Mouse (Mus musculus): ENCODE data around the gene Phxr2. TPM values are rescaled to one million over a fixed set of nuclear protein-coding genes. Genes with fewer than 3 reads are reported as not detected.
A peak's percentile ranks its signal among the peaks of the same experiment; 100 is the strongest.

Gene Phxr2
- polyA plus RNA-seq, 1 experiment = not detected

- Histone ChIP-seq H3K79me2 (ENCODE audit: control insufficient read depth, insufficient read depth) (peaks cover 7% of the 10 kb centered on the region), H3K4me3 (peak overlapping the region; percentile 85), H3K4me2 (ENCODE audit: low read depth) (peak overlapping the region; percentile 86), H3K27me3 (ENCODE audit: control insufficient read depth, insufficient read depth, insufficient read length) (no peaks in the 10 kb centered on the region), H3ac (ENCODE audit: control insufficient read depth, insufficient read length) (peak overlapping the region; percentile 48), H3K36me3 (ENCODE audit: control insufficient read depth, insufficient read depth) (no peaks in the 10 kb centered on the region)
- TF ChIP-seq CEBPB (IDR thresholded peaks at IDR 0.05; ENCODE audit: insufficient read depth, poor library complexity, severe bottlenecking) (no peak), POLR2A (IDR thresholded peaks at IDR 0.05; ENCODE audit: insufficient read length, low read depth) (no peak), POLR2AphosphoS2 (IDR thresholded peaks at IDR 0.05; ENCODE audit: insufficient read length, low read depth) (no peak)
Observed at GRCm38 (mm10) chr10:99106311-99106702, 19.8 kb downstream of the Phxr2 start.

GRCm38 (mm10) chr10:99105522-99105921 is 20.6 kb downstream of the Phxr2 start:
- peaks cover 7% of the 10 kb centered on the region for H3K79me2 ChIP-seq (ENCODE audit: control insufficient read depth, insufficient read depth)
- no peaks in the 10 kb centered on the region for H3K27me3 ChIP-seq (ENCODE audit: control insufficient read depth, insufficient read depth, insufficient read length)
- H3ac ChIP-seq (ENCODE audit: control insufficient read depth, insufficient read length) = no peak overlapping the region
- H3K4me2 ChIP-seq (ENCODE audit: low read depth) = no peak overlapping the region
- TF ChIP-seq USF1 (IDR thresholded peaks at IDR 0.05; ENCODE audit: low read depth) = no peak
- no peak for TF ChIP-seq SRF (IDR thresholded peaks at IDR 0.05; ENCODE audit: control insufficient read depth, insufficient read length, low read depth)
- TF ChIP-seq MAX (IDR thresholded peaks at IDR 0.05; ENCODE audit: low read depth) = no peak
- TF ChIP-seq TCF3 (IDR thresholded peaks at IDR 0.05; ENCODE audit: insufficient read length, low read depth) = no peak
- TF ChIP-seq REST (IDR thresholded peaks at IDR 0.05; ENCODE audit: insufficient read depth, insufficient read length) = no peak
- TF ChIP-seq POLR2A (IDR thresholded peaks at IDR 0.05; ENCODE audit: insufficient read length, low read depth) = no peak
- TF ChIP-seq E2F4 (IDR thresholded peaks at IDR 0.05; ENCODE audit: insufficient read depth) = no peak
- no peak for TF ChIP-seq CEBPB (IDR thresholded peaks at IDR 0.05; ENCODE audit: insufficient read depth, poor library complexity, severe bottlenecking)
- no peak for TF ChIP-seq POLR2AphosphoS2 (IDR thresholded peaks at IDR 0.05; ENCODE audit: insufficient read length, low read depth)
- TF ChIP-seq TCF12 (IDR thresholded peaks at IDR 0.05; ENCODE audit: insufficient read depth, poor library complexity, severe bottlenecking) = no peak
- no peak for TF ChIP-seq MYOG (IDR thresholded peaks at IDR 0.05; ENCODE audit: control insufficient read depth in 1 of 3, insufficient read depth in 1 of 3, insufficient read length in 2 of 3, low read depth in 2 of 3)
- TF ChIP-seq MYOD1 (IDR thresholded peaks at IDR 0.05; ENCODE audit: control insufficient read depth in 1 of 3, insufficient read length in 2 of 3, low read depth in 2 of 3) = no peak
- no peak overlapping the region for H3K4me3 ChIP-seq
- no peaks in the 10 kb centered on the region for H3K36me3 ChIP-seq (ENCODE audit: control insufficient read depth, insufficient read depth)

GRCm38 (mm10) chr10:99097374-99097773 is 28.8 kb downstream of the Phxr2 start:
- no peak overlapping the region for H3K4me3 ChIP-seq
- no peaks in the 10 kb centered on the region for H3K79me2 ChIP-seq (ENCODE audit: control insufficient read depth, insufficient read depth)
- no peak overlapping the region for H3ac ChIP-seq (ENCODE audit: control insufficient read depth, insufficient read length)

GRCm38 (mm10) chr10:99095114-99095513 is 31.0 kb downstream of the Phxr2 start:
- Histone ChIP-seq H3K4me3 (no peak overlapping the region), H3K4me2 (ENCODE audit: low read depth) (no peak overlapping the region), H3K79me2 (ENCODE audit: control insufficient read depth, insufficient read depth) (no peaks in the 10 kb centered on the region), H3ac (ENCODE audit: control insufficient read depth, insufficient read length) (no peak overlapping the region), H3K27me3 (ENCODE audit: control insufficient read depth, insufficient read depth, insufficient read length) (no peaks in the 10 kb centered on the region), H3K36me3 (ENCODE audit: control insufficient read depth, insufficient read depth) (no peaks in the 10 kb centered on the region)
- TF ChIP-seq SRF (IDR thresholded peaks at IDR 0.05; ENCODE audit: control insufficient read depth, insufficient read length, low read depth) (no peak), REST (IDR thresholded peaks at IDR 0.05; ENCODE audit: insufficient read depth, insufficient read length) (peak; percentile 80)

More at GRCm38 (mm10) chr10:99097374-99097773, 28.8 kb downstream of the Phxr2 start:
- no peak overlapping the region for H3K4me2 ChIP-seq (ENCODE audit: low read depth)
- H3K27me3 ChIP-seq (ENCODE audit: control insufficient read depth, insufficient read depth, insufficient read length) = no peaks in the 10 kb centered on the region
- H3K36me3 ChIP-seq (ENCODE audit: control insufficient read depth, insufficient read depth) = no peaks in the 10 kb centered on the region
- TF ChIP-seq CEBPB (IDR thresholded peaks at IDR 0.05; ENCODE audit: insufficient read depth, poor library complexity, severe bottlenecking) = no peak
- TF ChIP-seq MYOG (IDR thresholded peaks at IDR 0.05; ENCODE audit: control insufficient read depth in 1 of 3, insufficient read depth in 1 of 3, insufficient read length in 2 of 3, low read depth in 2 of 3) = no peak
- TF ChIP-seq MYOD1 (IDR thresholded peaks at IDR 0.05; ENCODE audit: control insufficient read depth in 1 of 3, insufficient read length in 2 of 3, low read depth in 2 of 3) = no peak

GRCm38 (mm10) chr10:99093364-99093763 is 32.8 kb downstream of the Phxr2 start:
- Histone ChIP-seq H3K79me2 (ENCODE audit: control insufficient read depth, insufficient read depth) (no peaks in the 10 kb centered on the region), H3ac (ENCODE audit: control insufficient read depth, insufficient read length) (no peak overlapping the region), H3K4me2 (ENCODE audit: low read depth) (no peak overlapping the region), H3K27me3 (ENCODE audit: control insufficient read depth, insufficient read depth, insufficient read length) (no peaks in the 10 kb centered on the region), H3K36me3 (ENCODE audit: control insufficient read depth, insufficient read depth) (no peaks in the 10 kb centered on the region), H3K4me3 (no peak overlapping the region)
- no peak for TF ChIP-seq MYOG (IDR thresholded peaks at IDR 0.05; ENCODE audit: control insufficient read depth in 1 of 3, insufficient read depth in 1 of 3, insufficient read length in 2 of 3, low read depth in 2 of 3)
- TF ChIP-seq POLR2A (IDR thresholded peaks at IDR 0.05; ENCODE audit: insufficient read length, low read depth) = no peak
- no peak for TF ChIP-seq REST (IDR thresholded peaks at IDR 0.05; ENCODE audit: insufficient read depth, insufficient read length)
- TF ChIP-seq USF1 (IDR thresholded peaks at IDR 0.05; ENCODE audit: low read depth) = no peak
- TF ChIP-seq TCF12 (IDR thresholded peaks at IDR 0.05; ENCODE audit: insufficient read depth, poor library complexity, severe bottlenecking) = no peak
- TF ChIP-seq TCF3 (IDR thresholded peaks at IDR 0.05; ENCODE audit: insufficient read length, low read depth) = no peak
- no peak for TF ChIP-seq CEBPB (IDR thresholded peaks at IDR 0.05; ENCODE audit: insufficient read depth, poor library complexity, severe bottlenecking)
- no peak for TF ChIP-seq MYOD1 (IDR thresholded peaks at IDR 0.05; ENCODE audit: control insufficient read depth in 1 of 3, insufficient read length in 2 of 3, low read depth in 2 of 3)
- no peak for TF ChIP-seq MAX (IDR thresholded peaks at IDR 0.05; ENCODE audit: low read depth)
- no peak for TF ChIP-seq POLR2AphosphoS2 (IDR thresholded peaks at IDR 0.05; ENCODE audit: insufficient read length, low read depth)
- no peak for TF ChIP-seq E2F4 (IDR thresholded peaks at IDR 0.05; ENCODE audit: insufficient read depth)
- no peak for TF ChIP-seq SRF (IDR thresholded peaks at IDR 0.05; ENCODE audit: control insufficient read depth, insufficient read length, low read depth)
